Mouse (Mus musculus) cortical plate, adult 2 months (tissue): ENCODE measurements around the gene Ppa1.

ENCODE experiments used
- CTCF ChIP-seq: fragments of 200-500 bp; IDR thresholded peaks from 2 replicates; pipeline ENCODE4 v1.5.1; 2011; ENCODE audit warnings: mild to moderate bottlenecking, control low read depth, low read length; ENCODE audit not compliant: insufficient read depth; ENCODE audit errors: extremely low read depth
- POLR2A ChIP-seq: fragments of 200-500 bp; IDR thresholded peaks from 2 replicates; pipeline ENCODE4 v1.6.1; 2011; ENCODE audit warnings: mild to moderate bottlenecking, low read length, control low read depth; ENCODE audit not compliant: insufficient read depth; ENCODE audit errors: extremely low read depth

DNA sequence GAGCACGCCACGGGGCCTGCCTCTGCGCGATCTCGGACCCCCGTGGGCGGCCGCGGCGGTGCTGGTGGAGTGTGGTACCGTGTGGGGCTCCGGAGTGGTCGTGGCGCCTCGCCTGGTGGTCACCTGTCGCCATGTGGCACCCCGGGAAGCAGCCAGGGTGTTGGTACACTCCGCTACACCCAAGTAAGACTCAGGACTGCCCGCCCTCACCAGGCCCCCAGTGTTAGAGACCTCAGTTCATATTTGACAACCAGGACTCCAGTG, 48.1 kb downstream of the Ppa1 start:
- no peak for TF ChIP-seq POLR2A
- no peak for TF ChIP-seq CTCF
